Mouse (Mus musculus) erythroid progenitor cell, adult 5-6 weeks (primary cell): ENCODE data around the gene Olfr1047. TPM values are rescaled to one million over a fixed set of nuclear protein-coding genes. Genes with fewer than 3 reads are reported as not detected.
"Not testable (repeated sequence)": the region's sequence is repeated elsewhere in the genome, so short reads cannot be mapped to it uniquely, and the experiment has no call there.

Experiments used
- ATAC-seq: replicated peaks from 2 replicates; pipeline ENCODE4 v1.8.0; 2016; ENCODE audit warnings: moderate number of reproducible peaks, mild to moderate bottlenecking, moderate TSS enrichment, inconsistent platforms; ENCODE audit not compliant: poor library complexity, low FRiP score, severe bottlenecking
- total RNA-seq, 2 experiments: library from RNA; stranded (forward) in 1 of 2; stranded (reverse) in 1 of 2; fragments of 150-400 nt in 1 of 2; fragments of 186-747, 209-891 nt in 1 of 2; gene quantifications; 2 replicates each; pipeline versions ENCODE4 v1.2.3 to v1.2.4; 2015 to 2017; ENCODE audit warnings: low replicate concordance in 2 of 2

Olfr1047 gene
- total RNA-seq (2015; ENCODE audit: low replicate concordance), result not detected in 2 replicates
- total RNA-seq (2017; ENCODE audit: low replicate concordance), result not detected in 2 replicates

DNA sequence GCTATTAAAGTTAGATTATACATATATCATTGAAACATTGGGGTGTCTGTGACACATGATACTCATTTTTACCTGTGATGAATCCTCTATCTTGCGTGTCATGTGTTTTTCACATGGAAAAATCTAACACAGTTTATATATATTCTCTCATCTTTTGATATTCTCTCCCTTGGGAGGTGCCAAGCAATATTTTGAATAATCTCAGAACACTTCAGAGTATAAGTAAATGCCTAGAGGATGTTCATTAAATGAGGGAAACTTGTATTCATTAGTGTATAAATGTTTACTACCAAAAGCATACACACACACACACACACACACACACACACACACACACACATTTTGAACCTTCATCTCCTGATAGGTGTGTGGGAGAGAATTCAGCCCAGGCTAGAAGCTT, at the start of gene Olfr1047:
Olfr1047 (minus strand) TSS at position 101 of the 400 bp plus-strand sequence.
- no peak for ATAC-seq

DNA sequence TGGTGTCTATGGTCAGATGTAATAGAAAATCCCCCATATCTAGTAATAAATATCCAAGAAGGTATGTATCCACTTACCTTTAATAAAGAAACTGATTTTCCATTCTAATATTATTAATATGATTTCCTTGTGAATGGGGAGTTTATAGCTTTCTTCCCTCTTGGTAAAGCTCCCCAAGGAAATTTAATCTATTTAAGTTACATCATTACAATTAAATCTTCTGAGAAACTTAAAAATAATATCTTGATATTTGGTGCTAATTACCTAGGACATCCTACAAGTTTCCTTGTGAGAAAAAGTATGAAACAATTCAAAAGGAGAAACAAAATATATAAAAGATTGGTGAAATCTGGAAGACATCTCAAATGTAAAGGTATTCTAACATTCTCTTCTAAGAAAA, 47.8 kb upstream of the Olfr1047 start, which contains the start of gene Olfr1051:
Olfr1051 (minus strand) TSS at position 101 of the 400 bp plus-strand sequence.
- not testable (repeated sequence) for ATAC-seq

DNA sequence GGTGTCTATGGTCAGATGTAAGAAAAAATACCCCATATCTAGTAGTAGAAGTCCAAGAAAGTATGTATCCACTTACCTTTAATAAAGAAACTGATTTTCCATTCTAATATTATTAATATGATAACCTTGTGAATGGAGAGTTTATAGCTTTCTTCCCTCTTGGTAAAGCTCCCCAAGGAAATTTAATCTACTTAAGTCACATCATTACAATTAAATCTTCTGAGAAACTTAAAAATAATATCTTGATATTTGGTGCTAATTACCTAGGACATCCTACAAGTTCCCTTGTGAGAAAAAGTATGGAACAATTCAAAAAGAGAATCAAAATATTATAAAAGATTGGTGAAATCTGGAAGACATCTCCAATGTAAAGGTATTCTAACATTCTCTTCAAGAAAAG, 27.0 kb upstream of the Olfr1047 start, which contains the start of gene Olfr1049:
Olfr1049 (minus strand) TSS at position 101 of the 400 bp plus-strand sequence.
- not testable (repeated sequence) for ATAC-seq

DNA sequence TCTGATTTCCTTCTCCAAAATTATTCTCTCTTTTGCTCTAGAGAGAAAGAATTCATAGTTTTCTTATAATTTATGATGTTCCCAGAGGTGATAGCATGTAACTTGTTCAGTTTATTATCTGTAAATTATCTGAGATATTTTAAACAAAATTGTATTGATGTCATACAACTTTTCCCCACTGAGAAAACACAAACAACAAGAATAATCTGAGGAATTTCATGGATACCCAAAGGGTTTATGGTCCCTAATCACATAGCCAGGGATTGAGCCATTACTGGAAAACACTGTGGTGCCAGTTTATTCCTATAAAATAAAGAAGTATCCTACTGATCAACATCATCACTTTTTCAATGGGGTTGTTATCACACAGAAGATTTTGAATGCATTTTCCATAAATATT, 9.0 kb upstream of the Olfr1047 start, which contains the start of gene Olfr1048:
Olfr1048 (minus strand) TSS at position 101 of the 400 bp plus-strand sequence.
- no peak for ATAC-seq

DNA sequence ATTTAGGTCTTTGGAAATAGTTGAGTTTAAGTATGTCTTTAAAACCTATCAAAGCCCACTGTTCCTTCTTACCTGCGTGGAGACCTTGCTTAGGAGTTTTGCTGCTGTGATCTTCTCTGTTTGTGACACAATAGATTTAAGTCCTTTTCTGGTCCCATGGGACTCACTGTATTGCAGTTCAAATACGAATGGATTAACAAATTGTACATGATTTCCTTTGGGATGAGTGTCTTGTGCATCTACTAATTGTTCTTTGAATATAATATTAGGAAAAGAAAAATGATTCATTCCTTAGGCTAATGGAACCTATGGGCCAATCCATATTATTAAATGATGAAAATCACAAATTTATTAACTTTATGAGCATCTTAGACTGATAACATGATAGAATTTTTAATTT, 12.0 kb downstream of the Olfr1047 start, which contains the start of gene Olfr1046:
Olfr1046 (minus strand) TSS at position 101 of the 400 bp plus-strand sequence.
- ATAC-seq, result no peak

DNA sequence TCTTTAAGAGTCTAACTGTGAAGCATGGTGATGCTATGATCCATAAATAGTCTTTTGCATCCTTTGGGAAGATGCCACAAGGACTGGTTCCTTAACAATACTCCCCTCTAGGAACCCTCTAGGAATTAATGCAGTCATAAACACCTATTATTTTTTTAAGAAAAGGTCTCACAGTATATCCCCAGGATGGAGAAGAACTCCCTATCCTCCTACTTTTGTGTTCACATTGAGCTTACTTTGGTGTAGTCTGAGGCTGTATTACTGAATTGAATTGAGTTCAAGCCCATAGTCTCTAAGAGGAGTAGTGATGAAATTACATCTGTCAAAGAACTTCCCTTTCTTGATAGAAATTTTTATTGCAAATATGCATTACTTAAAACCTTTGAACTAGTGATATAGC, 28.3 kb downstream of the Olfr1047 start, which contains the start of gene Olfr1045:
Olfr1045 (minus strand) TSS at position 101 of the 400 bp plus-strand sequence.
- ATAC-seq, result no peak

DNA sequence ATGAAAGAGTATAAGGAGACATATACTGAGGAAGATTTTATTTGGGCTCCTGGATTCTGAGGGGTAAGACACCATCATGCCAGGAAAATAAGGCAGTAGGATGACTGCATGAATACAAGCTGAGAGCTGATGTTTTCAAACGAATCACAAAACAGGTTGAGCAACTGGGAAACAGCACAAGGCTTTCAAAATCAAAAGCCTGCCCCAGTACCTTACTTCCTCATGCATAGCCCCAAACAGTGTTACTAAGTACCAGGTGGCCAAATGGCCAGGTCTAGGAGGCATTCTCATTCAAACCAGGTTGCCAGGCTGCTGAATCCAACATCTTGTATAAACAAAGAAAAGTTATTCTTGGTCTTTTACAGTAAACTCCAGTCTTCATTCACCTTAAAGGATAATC, 35.3 kb downstream of the Olfr1047 start:
- no peak for ATAC-seq

DNA sequence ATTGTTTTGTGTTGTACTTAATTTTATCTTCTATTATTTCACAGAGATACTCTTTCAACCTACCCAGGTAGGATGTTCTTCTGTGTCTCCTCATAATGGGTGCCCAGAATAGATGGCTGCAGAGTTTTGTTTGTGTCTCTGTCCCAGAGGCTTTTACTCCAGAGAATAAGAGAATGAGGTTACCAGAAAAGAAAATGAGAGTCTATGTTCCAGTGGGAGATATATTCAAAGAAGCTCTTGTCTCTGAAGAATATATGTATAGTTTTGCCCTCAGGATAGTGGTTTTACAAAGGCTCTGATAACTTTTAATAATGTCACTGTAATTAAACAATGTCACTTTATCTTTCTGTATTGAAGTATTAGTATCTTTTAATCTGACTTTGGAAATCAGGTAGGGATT, 45.6 kb downstream of the Olfr1047 start, which contains the start of gene Olfr52:
Olfr52 (minus strand) TSS at position 101 of the 400 bp plus-strand sequence.
- ATAC-seq, result no peak

DNA sequence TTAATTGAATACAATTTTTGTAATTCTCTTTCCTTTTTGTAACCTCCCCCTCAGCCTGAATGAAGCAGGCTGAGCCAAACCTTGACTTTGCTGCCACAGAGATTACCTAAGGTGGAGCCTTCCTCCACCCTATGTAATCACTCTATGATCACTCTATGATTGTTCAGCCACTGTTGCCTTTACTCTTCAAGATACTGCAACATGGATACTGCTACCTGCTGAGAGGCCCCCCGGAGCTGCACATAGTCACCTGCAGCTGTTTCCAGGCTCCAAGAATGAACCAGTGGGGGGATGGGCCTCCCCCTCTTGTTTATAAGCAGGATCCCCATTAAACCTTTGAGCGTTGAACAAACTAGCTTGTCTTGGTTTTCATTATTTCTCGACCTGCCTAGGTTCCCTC, 51.3 kb downstream of the Olfr1047 start:
- ATAC-seq, result no peak

DNA sequence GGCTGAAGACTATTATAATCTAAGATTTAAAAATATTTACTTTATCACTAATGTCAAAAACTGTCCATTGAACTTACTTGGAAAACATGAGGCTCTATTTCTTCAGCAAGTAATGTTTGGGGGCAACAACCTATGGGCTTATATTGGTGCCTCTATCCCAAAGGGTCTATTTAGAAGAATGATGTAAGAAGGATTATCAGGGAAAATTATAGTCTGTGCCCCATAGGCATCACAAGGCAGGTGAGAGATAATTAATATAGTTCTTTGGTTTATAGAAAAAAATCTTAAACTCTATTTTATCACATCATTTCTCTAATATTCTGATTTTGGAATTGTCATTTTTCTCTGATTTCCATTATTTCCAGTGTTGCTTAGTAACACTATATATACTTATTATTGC, 53.5 kb downstream of the Olfr1047 start, which contains the start of gene Olfr1044:
Olfr1044 (minus strand) TSS at position 101 of the 400 bp plus-strand sequence.
- ATAC-seq, result no peak

Other genes starting within 250 kb of the Olfr1047 start
- not detected in 2 replicates for gene Olfr1031, start 241.1 kb downstream of the Olfr1047 start, total RNA-seq (2015; ENCODE audit: low replicate concordance)
- gene Olfr1031, start 241.1 kb downstream of the Olfr1047 start, total RNA-seq (2017; ENCODE audit: low replicate concordance), result not detected in 2 replicates
- gene Olfr1032, start 225.9 kb downstream of the Olfr1047 start, total RNA-seq (2015; ENCODE audit: low replicate concordance), result not detected in 2 replicates
- gene Olfr1032, start 225.9 kb downstream of the Olfr1047 start, total RNA-seq (2017; ENCODE audit: low replicate concordance), result not detected in 2 replicates
- not detected in 2 replicates for gene Olfr1033, start 210.8 kb downstream of the Olfr1047 start, total RNA-seq (2015; ENCODE audit: low replicate concordance)
- not detected in 2 replicates for gene Olfr1033, start 210.8 kb downstream of the Olfr1047 start, total RNA-seq (2017; ENCODE audit: low replicate concordance)
- not detected in 2 replicates for gene Olfr1034, start 185.5 kb downstream of the Olfr1047 start, total RNA-seq (2015; ENCODE audit: low replicate concordance)
- not detected in 2 replicates for gene Olfr1034, start 185.5 kb downstream of the Olfr1047 start, total RNA-seq (2017; ENCODE audit: low replicate concordance)
- not detected in 2 replicates for gene Olfr1036, start 157.4 kb downstream of the Olfr1047 start, total RNA-seq (2015; ENCODE audit: low replicate concordance)
- gene Olfr1036, start 157.4 kb downstream of the Olfr1047 start, total RNA-seq (2017; ENCODE audit: low replicate concordance), result not detected in 2 replicates
- gene Olfr1037, start 144.0 kb downstream of the Olfr1047 start, total RNA-seq (2015; ENCODE audit: low replicate concordance), result not detected in 2 replicates
- not detected in 2 replicates for gene Olfr1037, start 144.0 kb downstream of the Olfr1047 start, total RNA-seq (2017; ENCODE audit: low replicate concordance)
- not detected in 2 replicates for gene Olfr1039, start 95.5 kb downstream of the Olfr1047 start, total RNA-seq (2015; ENCODE audit: low replicate concordance)
- gene Olfr1039, start 95.5 kb downstream of the Olfr1047 start, total RNA-seq (2017; ENCODE audit: low replicate concordance), result not detected in 2 replicates
- not detected in 2 replicates for gene Olfr1040, start 84.7 kb downstream of the Olfr1047 start, total RNA-seq (2015; ENCODE audit: low replicate concordance)
- gene Olfr1040, start 84.7 kb downstream of the Olfr1047 start, total RNA-seq (2017; ENCODE audit: low replicate concordance), result not detected in 2 replicates
- gene Olfr1042, start 69.6 kb downstream of the Olfr1047 start, total RNA-seq (2015; ENCODE audit: low replicate concordance), result not detected in 2 replicates
- not detected in 2 replicates for gene Olfr1042, start 69.6 kb downstream of the Olfr1047 start, total RNA-seq (2017; ENCODE audit: low replicate concordance)
- gene Olfr1043, start 63.9 kb downstream of the Olfr1047 start, total RNA-seq (2015; ENCODE audit: low replicate concordance), result not detected in 2 replicates
- gene Olfr1043, start 63.9 kb downstream of the Olfr1047 start, total RNA-seq (2017; ENCODE audit: low replicate concordance), result not detected in 2 replicates
- gene Olfr1044, start 53.6 kb downstream of the Olfr1047 start, total RNA-seq (2015; ENCODE audit: low replicate concordance), result not detected in 2 replicates
- not detected in 2 replicates for gene Olfr1044, start 53.6 kb downstream of the Olfr1047 start, total RNA-seq (2017; ENCODE audit: low replicate concordance)
- not detected in 2 replicates for gene Olfr52, start 45.7 kb downstream of the Olfr1047 start, total RNA-seq (2015; ENCODE audit: low replicate concordance)
- not detected in 2 replicates for gene Olfr52, start 45.7 kb downstream of the Olfr1047 start, total RNA-seq (2017; ENCODE audit: low replicate concordance)
- not detected in 2 replicates for gene Olfr1045, start 28.4 kb downstream of the Olfr1047 start, total RNA-seq (2015; ENCODE audit: low replicate concordance)
- not detected in 2 replicates for gene Olfr1045, start 28.4 kb downstream of the Olfr1047 start, total RNA-seq (2017; ENCODE audit: low replicate concordance)
- not detected in 2 replicates for gene Olfr1046, start 12.1 kb downstream of the Olfr1047 start, total RNA-seq (2015; ENCODE audit: low replicate concordance)
- gene Olfr1046, start 12.1 kb downstream of the Olfr1047 start, total RNA-seq (2017; ENCODE audit: low replicate concordance), result not detected in 2 replicates
- not detected in 2 replicates for gene Olfr1048, start 8.9 kb upstream of the Olfr1047 start, total RNA-seq (2015; ENCODE audit: low replicate concordance)
- not detected in 2 replicates for gene Olfr1048, start 8.9 kb upstream of the Olfr1047 start, total RNA-seq (2017; ENCODE audit: low replicate concordance)
- gene Olfr1049, start 26.9 kb upstream of the Olfr1047 start, total RNA-seq (2015; ENCODE audit: low replicate concordance), result not detected in 2 replicates
- gene Olfr1049, start 26.9 kb upstream of the Olfr1047 start, total RNA-seq (2017; ENCODE audit: low replicate concordance), result not detected in 2 replicates
- gene Olfr1051, start 47.7 kb upstream of the Olfr1047 start, total RNA-seq (2015; ENCODE audit: low replicate concordance), result not detected in 2 replicates
- gene Olfr1051, start 47.7 kb upstream of the Olfr1047 start, total RNA-seq (2017; ENCODE audit: low replicate concordance), result not detected in 2 replicates
- not detected in 2 replicates for gene Olfr1052, start 61.1 kb upstream of the Olfr1047 start, total RNA-seq (2015; ENCODE audit: low replicate concordance)
- gene Olfr1052, start 61.1 kb upstream of the Olfr1047 start, total RNA-seq (2017; ENCODE audit: low replicate concordance), result not detected in 2 replicates
- gene Olfr1053, start 83.9 kb upstream of the Olfr1047 start, total RNA-seq (2015; ENCODE audit: low replicate concordance), result not detected in 2 replicates
- not detected in 2 replicates for gene Olfr1053, start 83.9 kb upstream of the Olfr1047 start, total RNA-seq (2017; ENCODE audit: low replicate concordance)
- not detected in 2 replicates for gene Olfr1054, start 104.0 kb upstream of the Olfr1047 start, total RNA-seq (2015; ENCODE audit: low replicate concordance)
- not detected in 2 replicates for gene Olfr1054, start 104.0 kb upstream of the Olfr1047 start, total RNA-seq (2017; ENCODE audit: low replicate concordance)
- gene Olfr1055, start 118.9 kb upstream of the Olfr1047 start, total RNA-seq (2015; ENCODE audit: low replicate concordance), result not detected in 2 replicates
- not detected in 2 replicates for gene Olfr1055, start 118.9 kb upstream of the Olfr1047 start, total RNA-seq (2017; ENCODE audit: low replicate concordance)
- gene Olfr1056, start 131.1 kb upstream of the Olfr1047 start, total RNA-seq (2015; ENCODE audit: low replicate concordance), result not detected in 2 replicates
- not detected in 2 replicates for gene Olfr1056, start 131.1 kb upstream of the Olfr1047 start, total RNA-seq (2017; ENCODE audit: low replicate concordance)
- not detected in 2 replicates for gene Olfr1057, start 147.0 kb upstream of the Olfr1047 start, total RNA-seq (2015; ENCODE audit: low replicate concordance)
- not detected in 2 replicates for gene Olfr1057, start 147.0 kb upstream of the Olfr1047 start, total RNA-seq (2017; ENCODE audit: low replicate concordance)
- gene Olfr1058, start 157.2 kb upstream of the Olfr1047 start, total RNA-seq (2015; ENCODE audit: low replicate concordance), result not detected in 2 replicates
- not detected in 2 replicates for gene Olfr1058, start 157.2 kb upstream of the Olfr1047 start, total RNA-seq (2017; ENCODE audit: low replicate concordance)
- not detected in 2 replicates for gene Olfr1061, start 182.6 kb upstream of the Olfr1047 start, total RNA-seq (2015; ENCODE audit: low replicate concordance)
- gene Olfr1061, start 182.6 kb upstream of the Olfr1047 start, total RNA-seq (2017; ENCODE audit: low replicate concordance), result not detected in 2 replicates
- gene Olfr1062, start 195.3 kb upstream of the Olfr1047 start, total RNA-seq (2015; ENCODE audit: low replicate concordance), result not detected in 2 replicates
- not detected in 2 replicates for gene Olfr1062, start 195.3 kb upstream of the Olfr1047 start, total RNA-seq (2017; ENCODE audit: low replicate concordance)
- not detected in 2 replicates for gene Olfr1065, start 219.2 kb upstream of the Olfr1047 start, total RNA-seq (2015; ENCODE audit: low replicate concordance)
- not detected in 2 replicates for gene Olfr1065, start 219.2 kb upstream of the Olfr1047 start, total RNA-seq (2017; ENCODE audit: low replicate concordance)
- not detected in 2 replicates for gene Olfr1066, start 224.9 kb upstream of the Olfr1047 start, total RNA-seq (2015; ENCODE audit: low replicate concordance)
- not detected in 2 replicates for gene Olfr1066, start 224.9 kb upstream of the Olfr1047 start, total RNA-seq (2017; ENCODE audit: low replicate concordance)